Mouse (Mus musculus) inflammation-experienced regulatory T-cells, adult 16 weeks (primary cell): ENCODE results near the gene Tas2r138. TPM values are rescaled to one million over a fixed set of nuclear protein-coding genes. Genes with fewer than 3 reads are reported as not detected.

Experiments used
- polyA plus RNA-seq: library from polyadenylated mRNA; unstranded; fragments of 100-300 nt; shearing (Covaris generic); gene quantifications from one replicate; pipeline ENCODE4 v1.2.1, GENCODE M21; 2017

Tas2r138 gene
- polyA plus RNA-seq = not detected

DNA sequence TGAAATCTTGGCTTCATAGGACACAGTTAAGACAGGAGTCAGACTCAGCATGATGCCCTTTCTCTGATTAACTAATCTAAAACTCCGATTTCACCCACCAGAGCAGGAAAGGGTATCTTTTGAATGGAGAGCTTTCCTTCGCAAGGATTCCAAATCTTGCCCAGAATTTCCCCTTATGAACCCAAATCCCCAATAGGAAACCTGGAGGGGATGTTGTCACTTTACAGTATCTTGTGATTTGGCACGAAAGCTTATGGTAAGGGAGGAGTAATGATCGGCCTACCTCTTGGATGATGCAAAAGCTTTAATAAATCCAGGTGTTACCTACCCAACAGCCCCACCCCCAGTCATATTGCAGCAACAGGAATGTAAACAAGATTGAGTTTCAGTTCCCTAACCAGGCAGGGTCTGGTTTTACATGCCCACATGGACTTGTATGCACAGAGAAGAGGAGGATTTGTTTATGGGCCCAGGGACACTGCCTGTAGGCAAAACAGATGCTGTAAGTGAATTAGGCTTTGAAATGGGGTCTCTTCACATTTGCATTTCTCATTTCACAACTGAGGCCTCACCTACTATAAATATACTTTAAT, at the start of gene Tas2r138:
Tas2r138 (minus strand) TSS at position 51 of the 593 bp plus-strand sequence.

DNA sequence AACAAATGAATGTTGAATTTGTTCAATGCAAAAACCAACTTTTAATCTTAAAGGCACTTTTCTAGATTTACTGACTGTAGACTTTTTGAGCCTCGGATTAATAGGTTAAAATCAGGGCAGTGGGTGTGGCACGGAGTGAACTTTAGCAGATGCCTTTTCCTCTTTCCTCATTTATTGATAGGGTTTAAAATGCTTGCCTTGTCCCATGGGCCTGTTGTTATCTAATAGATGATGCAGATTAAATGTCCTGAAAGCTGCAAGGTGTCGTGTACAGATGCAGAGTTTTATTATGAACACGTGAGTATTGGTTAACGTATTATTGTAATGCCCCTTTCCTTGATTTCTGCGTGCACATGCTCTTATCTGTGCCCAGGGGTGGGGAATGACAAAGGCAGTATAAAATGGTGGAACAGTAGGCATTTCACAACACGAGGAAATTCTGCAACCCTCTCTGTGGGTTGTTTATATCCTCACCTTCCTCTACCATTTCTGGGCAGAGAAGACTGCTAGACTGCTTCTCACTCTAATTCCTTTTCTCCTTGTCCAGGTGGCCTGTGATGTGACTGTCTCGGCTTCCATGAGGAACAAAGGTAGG, 15.4 kb upstream of the Tas2r138 start, which contains the start of gene Mgam:
Mgam (plus strand) TSS at position 426 of the 595 bp plus-strand sequence.

DNA sequence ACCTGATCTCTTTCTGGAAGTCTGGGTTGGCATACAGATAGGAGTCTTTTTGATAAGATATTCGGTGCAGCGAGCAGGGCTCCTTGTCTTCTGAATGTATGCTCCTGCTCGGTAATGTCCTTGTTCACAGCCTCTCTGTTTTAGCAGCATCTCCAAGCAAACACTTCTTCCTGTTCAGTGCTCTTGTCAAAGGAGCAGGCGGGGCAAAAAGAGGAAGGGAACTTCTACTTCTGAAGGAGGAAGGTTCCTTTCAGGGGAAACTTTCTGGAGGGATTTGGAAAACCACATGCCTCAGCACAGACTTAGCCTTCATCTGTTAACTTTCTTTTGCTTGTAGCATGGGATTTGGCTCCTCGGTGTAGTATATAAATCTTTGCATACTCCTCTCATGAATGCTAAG, 27.5 kb downstream of the Tas2r138 start, which contains the start of gene Clec5a:
Clec5a (minus strand) TSS at position 177 of the 400 bp plus-strand sequence.

DNA sequence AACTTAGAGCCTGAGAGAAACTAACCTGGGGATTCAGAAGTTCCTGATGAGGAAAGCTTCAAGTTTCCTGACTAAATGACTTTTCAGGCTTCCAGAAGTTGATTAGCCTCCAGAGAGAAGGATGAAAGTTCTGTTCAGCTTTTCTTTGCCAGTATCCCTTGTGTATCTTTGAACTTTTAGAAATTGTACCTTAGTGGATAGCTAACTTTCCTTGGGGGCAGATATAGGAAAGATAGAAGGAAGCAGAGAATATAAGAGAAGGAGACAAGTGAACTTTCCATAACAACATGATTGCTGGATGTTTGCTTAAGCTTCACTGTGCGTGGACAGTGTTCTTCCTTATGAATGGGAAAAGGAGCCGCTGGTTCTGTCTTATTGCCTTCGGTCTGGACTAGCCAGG, 43.9 kb downstream of the Tas2r138 start, which contains the start of gene Olfr460:
Olfr460 (plus strand) TSS at position 301 of the 400 bp plus-strand sequence.

Other genes with a start within 250 kb of the Tas2r138 start
- gene E330009J07Rik, start 177.2 kb downstream of the Tas2r138 start, polyA plus RNA-seq = 8.8 TPM
- gene Wee2, start 174.2 kb downstream of the Tas2r138 start, polyA plus RNA-seq = 0.10 TPM
- gene Ssbp1, start 142.0 kb downstream of the Tas2r138 start, polyA plus RNA-seq = 144 TPM
- gene Tas2r137, start 122.1 kb downstream of the Tas2r138 start, polyA plus RNA-seq = not detected
- not detected for gene Tas2r108, start 119.8 kb downstream of the Tas2r138 start, polyA plus RNA-seq
- not detected for gene Prss37, start 93.8 kb downstream of the Tas2r138 start, polyA plus RNA-seq
- not detected for gene Olfr461, start 58.3 kb downstream of the Tas2r138 start, polyA plus RNA-seq
- gene Olfr460, start 43.8 kb downstream of the Tas2r138 start, polyA plus RNA-seq = not detected
- not detected for gene Clec5a, start 27.5 kb downstream of the Tas2r138 start, polyA plus RNA-seq
- 0.09 TPM for gene Mgam, start 15.5 kb upstream of the Tas2r138 start, polyA plus RNA-seq